Mouse (Mus musculus) limb, embryonic 14.5 days (tissue): ENCODE measurements at regions not wholly inside any gene's neighbourhood (a gene's known extent, or its start where the extent isn't known, plus 50 kb on each side); places are given as distances from the start of the nearest gene placed in this dataset.

Experiments used
- ATAC-seq: fragments of 200-750 bp; cut with Nextera tagmentation; 2 replicates; pipeline ENCODE4 v1.8.0; 2017; ENCODE audit warnings: low read depth, moderate number of reproducible peaks, moderate TSS enrichment; ENCODE audit not compliant: low FRiP score
- DNase-seq: peaks from one replicate; pipeline ENCODE4 v3.0.0-alpha.2; 2015; ENCODE audit warnings: low spot score
- H3K27ac ChIP-seq: fragments of 300-500 bp; sonication (generic); replicated peaks from 2 replicates; pipeline ENCODE4 v1.5.1; 2014; ENCODE audit warnings: low read depth, mild to moderate bottlenecking, low read length, moderate library complexity, mixed read lengths
- H3K27me3 ChIP-seq: fragments of 300-500 bp; sonication (generic); 2 replicates; pipeline ENCODE4 v1.6.1; 2014; ENCODE audit warnings: low read length, mixed read lengths; ENCODE audit not compliant: control insufficient read depth, insufficient read depth
- H3K36me3 ChIP-seq: fragments of 300-500 bp; sonication (generic); 2 replicates; pipeline ENCODE4 v1.6.1; 2014; ENCODE audit warnings: mild to moderate bottlenecking, low read length, moderate library complexity, mixed read lengths; ENCODE audit not compliant: control insufficient read depth, insufficient read depth
- H3K4me1 ChIP-seq: fragments of 300-500 bp; sonication (generic); 2 replicates; pipeline ENCODE4 v1.6.1; 2014; ENCODE audit warnings: antibody characterized with exemption, low read length, mixed read lengths; ENCODE audit not compliant: control insufficient read depth, insufficient read depth
- H3K4me2 ChIP-seq: fragments of 300-500 bp; sonication (generic); replicated peaks from 2 replicates; pipeline ENCODE4 v1.6.1; 2014; ENCODE audit warnings: low read depth, mild to moderate bottlenecking, low read length, moderate library complexity; ENCODE audit not compliant: severe bottlenecking
- H3K4me3 ChIP-seq: fragments of 300-500 bp; sonication (generic); replicated peaks from 2 replicates; pipeline ENCODE4 v1.5.1; 2014; ENCODE audit warnings: low read length
- H3K9ac ChIP-seq: fragments of 300-500 bp; sonication (generic); 2 replicates; pipeline ENCODE4 v1.6.1; 2014; ENCODE audit warnings: mild to moderate bottlenecking, low read depth, low read length, moderate library complexity; ENCODE audit not compliant: severe bottlenecking
- H3K9me3 ChIP-seq: fragments of 300-500 bp; sonication (generic); 2 replicates; pipeline ENCODE4 v1.6.1; 2016; ENCODE audit warnings: low read length; ENCODE audit not compliant: control insufficient read depth
- POLR2A ChIP-seq: fragments of 200-500 bp; IDR thresholded peaks from 2 replicates; pipeline ENCODE4 v1.8.0; 2012; ENCODE audit warnings: inconsistent platforms, mild to moderate bottlenecking, moderate library complexity, borderline replicate concordance; ENCODE audit not compliant: insufficient read depth, insufficient read length; ENCODE audit errors: extremely low read depth
- WGBS: fragments of 180-500 bp; shearing (Covaris S2); extraction: QIAGEN DNeasy Blood & Tissue Kit; methylation state at CpG from one replicate; pipeline ENCODE4 v1.1.7; 2014; 5-methylcytosine and 5-hydroxymethylcytosine counted together

- Histone ChIP-seq H3K4me2 (no peak overlapping the region), H3K36me3 (no peaks in the 10 kb centered on the region), H3K27me3 (no peaks in the 10 kb centered on the region), H3K4me3 (no peak overlapping the region), H3K4me1 (no peaks in the 10 kb centered on the region), H3K27ac (no peak overlapping the region), H3K9ac (no peak overlapping the region), H3K9me3 (no peaks in the 10 kb centered on the region)
- ATAC-seq (no peak), DNase-seq (no peak)
- no peak for TF ChIP-seq POLR2A
- WGBS = 49% methylated on average over 1 of the region's 1 CpGs
Observed at GRCm38 (mm10) chr4:78785378-78785774, 573.6 kb upstream of the Ptprd start.

GRCm38 (mm10) chr4:78784675-78785377 lies 573.1 kb upstream of the Ptprd start:
- Histone ChIP-seq H3K4me3 (no peak overlapping the region), H3K27me3 (no peaks in the 10 kb centered on the region), H3K4me1 (no peaks in the 10 kb centered on the region), H3K36me3 (no peaks in the 10 kb centered on the region), H3K27ac (no peak overlapping the region), H3K4me2 (no peak overlapping the region), H3K9ac (no peak overlapping the region), H3K9me3 (no peaks in the 10 kb centered on the region)
- DNase-seq (peak; percentile 55), ATAC-seq (no peak)
- TF ChIP-seq POLR2A = no peak
- WGBS = 31% methylated on average over 1 of the region's 1 CpGs

DNA sequence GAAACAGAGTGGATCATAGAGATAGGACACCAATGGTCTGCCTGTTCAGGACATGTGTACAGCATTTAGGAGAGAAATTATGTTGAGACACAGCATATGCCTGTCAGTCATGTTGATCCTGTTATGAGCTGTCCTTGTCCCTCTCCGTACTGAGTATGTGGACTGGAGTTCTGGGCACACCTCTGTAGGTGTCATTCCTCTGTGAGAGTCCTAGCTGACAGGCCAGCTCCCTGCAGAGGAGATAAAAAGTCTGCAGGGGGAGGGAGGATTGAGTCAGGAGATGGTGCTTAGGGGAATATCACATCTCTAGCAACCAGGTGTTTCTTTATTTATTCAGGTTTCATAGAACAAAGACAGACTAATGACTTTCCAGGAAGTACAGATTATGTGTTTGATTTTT lies 572.3 kb upstream of the Ptprd start:
- Histone ChIP-seq H3K9ac (no peak overlapping the region), H3K4me2 (no peak overlapping the region), H3K4me3 (no peak overlapping the region), H3K4me1 (no peaks in the 10 kb centered on the region), H3K27ac (no peak overlapping the region), H3K36me3 (no peaks in the 10 kb centered on the region), H3K9me3 (no peaks in the 10 kb centered on the region), H3K27me3 (no peaks in the 10 kb centered on the region)
- TF ChIP-seq POLR2A = no peak
- no peak for DNase-seq
- WGBS = 45% methylated on average over 1 of the region's 1 CpGs
- no peak for ATAC-seq

DNA sequence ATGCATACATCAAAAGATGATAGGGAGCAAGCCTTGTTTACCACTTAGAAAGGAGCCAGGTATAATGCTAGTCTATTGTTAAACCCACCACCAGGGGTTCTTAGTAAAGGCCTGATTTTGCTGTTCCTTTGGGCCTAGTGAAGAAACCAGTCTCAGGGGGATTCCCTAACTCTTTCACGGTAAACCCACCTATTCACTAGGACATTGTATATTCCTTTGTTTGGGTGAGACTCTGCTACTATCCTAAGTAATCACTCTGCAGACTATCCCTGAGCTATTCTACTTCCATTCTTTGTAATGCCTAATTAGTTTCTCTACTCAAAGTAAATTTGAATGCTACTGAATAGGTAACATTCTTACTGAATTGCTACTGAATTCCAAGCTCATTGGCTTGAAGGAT lies 571.0 kb upstream of the Ptprd start:
- Histone ChIP-seq H3K27ac (no peak overlapping the region), H3K4me2 (no peak overlapping the region), H3K4me3 (no peak overlapping the region), H3K36me3 (no peaks in the 10 kb centered on the region), H3K9me3 (no peaks in the 10 kb centered on the region), H3K27me3 (no peaks in the 10 kb centered on the region), H3K9ac (no peak overlapping the region), H3K4me1 (no peaks in the 10 kb centered on the region)
- WGBS = 69% methylated on average over 1 of the region's 1 CpGs
- DNase-seq (no peak), ATAC-seq (no peak)
- no peak for TF ChIP-seq POLR2A

GRCm38 (mm10) chr4:78773867-78774266 lies 562.1 kb upstream of the Ptprd start:
- H3K36me3 ChIP-seq = no peaks in the 10 kb centered on the region
- H3K9me3 ChIP-seq = no peaks in the 10 kb centered on the region
- DNase-seq (no peak), ATAC-seq (no peak)
- no peak overlapping the region for H3K27ac ChIP-seq
- H3K4me1 ChIP-seq = no peaks in the 10 kb centered on the region
- 97% methylated on average over 13 of the region's 13 CpGs for WGBS
- TF ChIP-seq POLR2A = no peak
- H3K4me2 ChIP-seq = no peak overlapping the region
- H3K9ac ChIP-seq = no peak overlapping the region
- no peak overlapping the region for H3K4me3 ChIP-seq
- no peaks in the 10 kb centered on the region for H3K27me3 ChIP-seq
